Mouse (Mus musculus) kidney, postnatal 0 days (tissue): ENCODE data around the gene Sap30bp. TPM values are rescaled to one million over a fixed set of nuclear protein-coding genes. Genes with fewer than 3 reads are reported as not detected.

Experiments used
- ATAC-seq: fragments of 200-750 bp; cut with Nextera tagmentation; replicated peaks from 2 replicates; pipeline ENCODE4 v1.8.0; 2017; ENCODE audit warnings: low read depth, moderate number of reproducible peaks, moderate TSS enrichment, moderate library complexity; ENCODE audit not compliant: low FRiP score
- DNase-seq: peaks from one replicate; pipeline ENCODE4 v3.0.0-alpha.2; 2016; ENCODE audit warnings: low spot score
- H3K27ac ChIP-seq: fragments of 300-500 bp; sonication (generic); 2 replicates; pipeline ENCODE4 v1.5.1; 2014; ENCODE audit warnings: mild to moderate bottlenecking
- H3K27me3 ChIP-seq: fragments of 300-500 bp; sonication (generic); 2 replicates; pipeline ENCODE4 v1.6.1; 2014; ENCODE audit warnings: low read length, mixed read lengths; ENCODE audit not compliant: insufficient read depth
- H3K36me3 ChIP-seq: fragments of 300-500 bp; sonication (generic); 2 replicates; pipeline ENCODE4 v1.6.1; 2014; ENCODE audit warnings: low read length, mixed read lengths; ENCODE audit not compliant: insufficient read depth
- H3K4me1 ChIP-seq: fragments of 300-500 bp; sonication (generic); replicated peaks from 2 replicates; pipeline ENCODE4 v1.6.1; 2014; ENCODE audit warnings: antibody characterized with exemption, low read length, mixed read lengths; ENCODE audit not compliant: insufficient read depth
- H3K4me2 ChIP-seq: fragments of 300-500 bp; sonication (generic); 2 replicates; pipeline ENCODE4 v1.6.1; 2014; ENCODE audit warnings: mild to moderate bottlenecking, low read length, moderate library complexity, mixed read lengths
- H3K4me3 ChIP-seq: fragments of 300-500 bp; sonication (generic); replicated peaks from 2 replicates; pipeline ENCODE4 v1.5.1; 2014; ENCODE audit warnings: low read depth, low read length
- H3K9ac ChIP-seq: fragments of 300-500 bp; sonication (generic); 2 replicates; pipeline ENCODE4 v1.6.1; 2014; ENCODE audit warnings: low read depth, low read length
- H3K9me3 ChIP-seq: fragments of 300-500 bp; sonication (generic); replicated peaks from 2 replicates; pipeline ENCODE4 v1.6.1; 2016; ENCODE audit warnings: low read length, inconsistent platforms, mixed read lengths
- CTCF ChIP-seq: IDR thresholded peaks from 2 replicates; pipeline ENCODE4 v1.5.1; 2016; ENCODE audit warnings: antibody characterized with exemption, low read depth, mild to moderate bottlenecking, moderate library complexity
- WGBS: fragments of 180-500 bp; shearing (Covaris S2); extraction: QIAGEN DNeasy Blood & Tissue Kit; methylation state at CpG from one replicate; pipeline ENCODE4 v1.1.7; 2014; 5-methylcytosine and 5-hydroxymethylcytosine counted together
- polyA plus RNA-seq: library from polyadenylated mRNA; unstranded; fragments of >200 nt; fragmentation: Nextera tagmentation; extraction: Ambion mirVana; gene quantifications from 2 replicates; pipeline ENCODE4 v1.2.1, GENCODE M21; 2015

The Sap30bp gene
- polyA plus RNA-seq, 1 experiment from 2014 or later = 37.2 TPM

DNA sequence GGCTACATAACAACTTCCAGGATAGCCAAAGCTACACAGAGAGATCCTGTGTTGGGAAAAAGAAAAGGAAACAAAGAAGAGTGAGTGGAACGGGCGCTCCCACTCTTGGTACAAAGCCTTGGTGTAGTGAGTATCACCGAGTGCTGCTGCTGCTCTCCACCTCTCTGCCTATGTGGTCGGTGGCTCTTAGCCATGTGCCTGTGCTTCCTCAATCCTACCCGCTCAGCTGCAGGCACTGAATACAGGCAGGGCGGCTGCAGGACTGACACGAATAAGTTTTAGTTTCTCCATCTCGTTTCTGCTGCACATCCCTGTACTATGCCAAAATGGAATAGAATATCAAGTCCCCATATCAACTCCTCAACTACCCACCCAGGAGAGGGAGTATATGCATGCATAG is 4.1 kb upstream of the Sap30bp start:
- no peaks in the 10 kb centered on the region for H3K9me3 ChIP-seq
- no peak overlapping the region for H3K4me2 ChIP-seq
- no peaks in the 10 kb centered on the region for H3K27me3 ChIP-seq
- DNase-seq (no peak), ATAC-seq (no peak)
- H3K4me1 ChIP-seq = peaks cover 8% of the 10 kb centered on the region
- H3K9ac ChIP-seq = no peak overlapping the region
- H3K27ac ChIP-seq = no peak overlapping the region
- TF ChIP-seq CTCF = no peak
- 91% methylated on average over 8 of the region's 8 CpGs for WGBS
- no peak overlapping the region for H3K4me3 ChIP-seq
- H3K36me3 ChIP-seq = peaks cover 9% of the 10 kb centered on the region

GRCm38 (mm10) chr11:115929818-115930217 is 3.3 kb upstream of the Sap30bp start:
- Histone ChIP-seq H3K27me3 (no peaks in the 10 kb centered on the region), H3K4me1 (peaks cover 16% of the 10 kb centered on the region), H3K27ac (no peak overlapping the region), H3K9me3 (no peaks in the 10 kb centered on the region), H3K9ac (no peak overlapping the region), H3K4me2 (no peak overlapping the region), H3K4me3 (no peak overlapping the region), H3K36me3 (peaks cover 9% of the 10 kb centered on the region)
- no peak for TF ChIP-seq CTCF
- ATAC-seq = no peak
- DNase-seq = no peak
- 64% methylated on average over 3 of the region's 3 CpGs for WGBS

DNA sequence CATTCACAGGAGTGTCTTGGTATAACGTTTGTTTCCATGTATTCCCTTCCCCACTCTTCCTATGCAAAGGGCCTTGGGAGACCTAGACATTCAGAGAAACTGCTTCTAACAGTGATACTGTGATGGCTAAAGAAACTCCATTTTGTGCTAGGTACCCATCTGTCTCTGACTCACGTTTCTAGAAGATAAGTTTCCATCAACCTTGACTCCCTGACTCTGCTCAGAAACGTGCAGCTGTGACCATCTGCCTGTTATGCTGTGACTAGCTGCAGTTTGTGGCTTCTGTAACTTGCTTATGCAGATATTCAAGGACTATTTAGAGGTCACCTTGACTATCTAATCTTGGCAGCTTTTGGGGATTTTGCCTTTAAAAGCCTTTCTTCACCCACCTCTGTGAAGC is 1.8 kb upstream of the Sap30bp start:
- Histone ChIP-seq H3K27ac (no peak overlapping the region), H3K36me3 (peaks cover 9% of the 10 kb centered on the region), H3K4me2 (no peak overlapping the region), H3K27me3 (no peaks in the 10 kb centered on the region), H3K9ac (no peak overlapping the region), H3K4me3 (no peak overlapping the region), H3K4me1 (peaks cover 17% of the 10 kb centered on the region), H3K9me3 (no peaks in the 10 kb centered on the region)
- DNase-seq (no peak), ATAC-seq (no peak)
- no peak for TF ChIP-seq CTCF
- 66% methylated on average over 3 of the region's 3 CpGs for WGBS

DNA sequence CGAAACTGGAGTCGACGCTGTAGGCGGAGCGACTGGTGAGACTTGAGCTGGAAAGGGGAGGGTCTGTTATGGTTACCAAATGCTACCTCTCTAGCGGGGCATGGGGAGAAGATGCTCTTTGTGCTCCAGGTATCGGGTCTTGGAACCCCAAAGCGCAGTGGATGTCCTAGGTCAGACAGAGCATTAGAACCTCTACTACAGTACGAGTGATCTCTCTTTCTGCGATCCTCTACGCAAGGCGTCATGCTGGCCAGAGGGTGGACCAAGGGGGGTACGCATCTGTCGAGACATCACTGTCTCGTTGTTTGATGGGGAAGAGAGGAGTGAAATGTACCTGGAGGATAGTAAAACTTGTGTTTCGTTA is 647 bp downstream of the Sap30bp start:
- H3K9ac ChIP-seq = peak overlapping the region; percentile 73
- H3K36me3 ChIP-seq = 0 out of 2 replicates have a peak, but pooled peaks cover under 1% of the 10 kb centered on the region
- no peaks in the 10 kb centered on the region for H3K9me3 ChIP-seq
- WGBS = under 1% methylated on average over 16 of the region's 16 CpGs
- DNase-seq (no peak), ATAC-seq (0 out of 2 replicates have a peak, but pooled peaks have one; percentile 38)
- no peak overlapping the region for H3K27ac ChIP-seq
- no peak for TF ChIP-seq CTCF
- no peaks in the 10 kb centered on the region for H3K27me3 ChIP-seq
- peak overlapping the region; percentile 83 for H3K4me3 ChIP-seq
- H3K4me1 ChIP-seq = peaks cover 17% of the 10 kb centered on the region
- H3K4me2 ChIP-seq = peak overlapping the region; percentile 58

- no peak overlapping the region for H3K4me3 ChIP-seq
- H3K9me3 ChIP-seq = no peaks in the 10 kb centered on the region
- H3K36me3 ChIP-seq = peaks cover 21% of the 10 kb centered on the region; the same call in 1 of the 2 replicates
- no peak overlapping the region for H3K4me2 ChIP-seq
- no peaks in the 10 kb centered on the region for H3K27me3 ChIP-seq
- DNase-seq (peak; percentile 88), ATAC-seq (no peak)
- 0 out of 2 replicates have a peak, but pooled peaks cover under 1% of the 10 kb centered on the region for H3K4me1 ChIP-seq
- H3K27ac ChIP-seq = no peak overlapping the region
- 39% methylated on average over 6 of the region's 6 CpGs for WGBS
- TF ChIP-seq CTCF = peak; percentile 86
- H3K9ac ChIP-seq = no peak overlapping the region
These were observed 6.7 kb downstream of the Sap30bp start for GRCm38 (mm10) chr11:115939690-115940329.

DNA sequence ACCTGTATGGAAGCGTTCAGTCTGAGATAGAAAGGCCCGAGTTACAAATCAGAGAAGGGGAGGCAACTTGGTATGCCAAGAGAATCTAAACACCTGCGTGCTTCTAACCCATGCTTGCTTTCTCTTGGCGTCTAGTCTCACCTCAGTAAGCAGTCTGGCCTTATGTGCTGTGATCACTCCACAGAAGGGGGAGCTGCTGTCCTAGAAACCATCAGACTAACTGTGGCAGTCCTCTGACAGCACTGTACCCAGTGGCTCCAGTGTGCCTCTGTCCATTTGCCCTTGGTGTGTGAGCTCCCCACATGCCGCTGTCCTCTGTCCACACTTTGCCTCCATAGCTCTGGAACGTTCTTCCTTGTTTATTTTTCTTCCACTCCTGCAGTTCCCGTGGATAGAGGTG is 8.9 kb downstream of the Sap30bp start:
- Histone ChIP-seq H3K9me3 (no peaks in the 10 kb centered on the region), H3K27ac (no peak overlapping the region), H3K4me2 (no peak overlapping the region), H3K9ac (no peak overlapping the region), H3K4me1 (no peaks in the 10 kb centered on the region), H3K27me3 (no peaks in the 10 kb centered on the region), H3K4me3 (no peak overlapping the region), H3K36me3 (peaks cover 34% of the 10 kb centered on the region)
- peak; percentile 23; the same call in 1 of the 2 replicates for TF ChIP-seq CTCF
- no peak for ATAC-seq
- WGBS = 75% methylated on average over 7 of the region's 7 CpGs
- DNase-seq = no peak

DNA sequence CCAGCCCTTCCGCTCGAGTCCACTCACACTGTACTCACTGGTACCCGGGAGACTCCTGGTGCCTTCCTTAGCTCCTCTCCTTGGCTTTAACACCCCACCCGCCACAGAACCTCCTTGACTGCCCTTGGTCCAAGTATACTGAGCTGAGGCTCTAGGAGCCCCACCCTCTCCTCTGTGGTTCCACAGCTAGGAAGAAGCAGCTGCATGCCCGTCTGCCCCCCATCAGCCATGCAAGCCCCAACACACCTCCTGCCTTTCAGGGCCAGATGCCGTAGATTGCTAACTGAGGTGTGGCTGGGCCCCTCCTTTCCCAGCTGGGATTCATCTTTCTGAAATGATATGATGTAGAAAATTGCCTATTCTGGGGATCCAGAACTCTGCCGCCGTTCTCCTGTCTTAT is 12.2 kb downstream of the Sap30bp start:
- no peak for TF ChIP-seq CTCF
- ATAC-seq = no peak
- 93% methylated on average over 8 of the region's 8 CpGs for WGBS
- H3K27ac ChIP-seq = no peak overlapping the region
- H3K9me3 ChIP-seq = no peaks in the 10 kb centered on the region
- DNase-seq = no peak
- no peak overlapping the region for H3K4me2 ChIP-seq
- H3K36me3 ChIP-seq = peaks cover 42% of the 10 kb centered on the region
- no peak overlapping the region for H3K9ac ChIP-seq
- H3K4me1 ChIP-seq = no peaks in the 10 kb centered on the region
- no peak overlapping the region for H3K4me3 ChIP-seq
- no peaks in the 10 kb centered on the region for H3K27me3 ChIP-seq
